Mouse (Mus musculus) left cerebral cortex, postnatal 36 days (tissue): ENCODE data around the gene Gpx1. TPM values are rescaled to one million over a fixed set of nuclear protein-coding genes. Genes with fewer than 3 reads are reported as not detected.

Source experiments
- DNase-seq, 2 experiments: peaks; one replicate each; pipeline ENCODE4 v3.0.0; 2021 to 2022; ENCODE audit warnings: low spot score in 2 of 2, mixed read lengths in 1 of 2
- intact Hi-C: fragments of 180-260 bp; cut with DNase I; formaldehyde crosslinking; loops from one replicate; pipeline ENCODE4 v1.15.1; 2025
- total RNA-seq, 2 experiments: library from RNA; stranded (reverse); gene quantifications; 2 replicates each; pipeline ENCODE4 v1.2.3; 2021

The Gpx1 gene
- total RNA-seq, 2 experiments from 2014 or later, result 105 to 110 TPM

DNA sequence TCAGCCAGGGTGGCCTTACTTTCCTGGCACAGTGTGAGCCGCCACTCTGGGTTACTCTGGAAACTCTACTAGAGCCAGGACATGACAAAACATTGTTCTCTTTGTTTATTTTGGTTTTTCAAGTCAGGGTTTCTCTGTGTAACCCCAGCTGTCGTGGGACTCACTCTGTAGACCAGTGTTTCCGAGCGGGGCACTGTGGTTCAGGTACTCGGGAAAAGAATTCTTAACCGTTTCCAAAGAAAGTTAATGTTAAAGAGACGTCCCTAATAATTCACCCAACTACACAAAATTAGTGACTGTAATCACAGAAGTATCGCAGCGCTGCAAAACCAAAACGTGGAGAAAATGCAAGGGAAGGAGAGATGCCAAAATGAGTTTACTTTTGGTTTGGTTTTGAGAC lies 49.9 kb downstream of the Gpx1 start:
- intact Hi-C loops, result no loop called here
- no peak for DNase-seq

- intact Hi-C loops, result no loop called here
Observed at GRCm38 (mm10) chr9:108389220-108389619, 50.5 kb downstream of the Gpx1 start.

More at GRCm38 (mm10) chr9:108389220-108389619, 50.5 kb downstream of the Gpx1 start:
- no peak for DNase-seq

Other genes starting within 250 kb of the Gpx1 start
- gene Apeh, start 244.3 kb upstream of the Gpx1 start, total RNA-seq, result 10 to 100 TPM; 23.9 to 39.4 TPM
- 100 to 1,000 TPM; 269 to 307 TPM for gene Bsn, start 148.5 kb upstream of the Gpx1 start, total RNA-seq
- gene Dag1, start 74.9 kb upstream of the Gpx1 start, total RNA-seq, result 10 to 100 TPM; 90.4 to 93.1 TPM
- 100 to 1,000 TPM; 116 to 131 TPM for gene Nicn1, start 48.5 kb upstream of the Gpx1 start, total RNA-seq
- 10 to 100 TPM; 29.5 to 34.0 TPM for gene Amt, start 42.0 kb upstream of the Gpx1 start, total RNA-seq
- gene Rhoa, start 32.8 kb upstream of the Gpx1 start, total RNA-seq, result 100 to 1,000 TPM; 160 to 176 TPM
- gene Tcta, start 32.7 kb upstream of the Gpx1 start, total RNA-seq, result 10 to 100 TPM; 29.2 to 41.4 TPM
- gene Usp4, start 8.9 kb downstream of the Gpx1 start, total RNA-seq, result 100 to 1,000 TPM in 1 of 2 experiments, 10 to 100 TPM in 1; 99.3 to 122 TPM
- 1 to 10 TPM; 1.5 to 3.2 TPM for gene 1700102P08Rik, start 53.9 kb downstream of the Gpx1 start, total RNA-seq
- under 1 TPM; 0.14 to 0.15 TPM for gene Ccdc36, start 89.6 kb downstream of the Gpx1 start, total RNA-seq
- gene BC048562, start 97.6 kb downstream of the Gpx1 start, total RNA-seq, result not detected
- gene Ccdc71, start 121.6 kb downstream of the Gpx1 start, total RNA-seq, result 10 to 100 TPM; 36.1 to 41.5 TPM
- gene Klhdc8b, start 122.7 kb downstream of the Gpx1 start, total RNA-seq, result 10 to 100 TPM; 31.1 to 33.9 TPM
- 10 to 100 TPM; 22.8 to 43.1 TPM for gene Lamb2, start 140.8 kb downstream of the Gpx1 start, total RNA-seq
- gene Usp19, start 151.7 kb downstream of the Gpx1 start, total RNA-seq, result 100 to 1,000 TPM; 124 to 154 TPM
- 10 to 100 TPM; 73.6 to 76.9 TPM for gene Qars, start 168.8 kb downstream of the Gpx1 start, total RNA-seq
- gene Qrich1, start 177.9 kb downstream of the Gpx1 start, total RNA-seq, result 100 to 1,000 TPM; 135 to 149 TPM
- gene Impdh2, start 221.4 kb downstream of the Gpx1 start, total RNA-seq, result 10 to 100 TPM; 47.7 to 47.9 TPM
- gene Ndufaf3, start 228.5 kb downstream of the Gpx1 start, total RNA-seq, result 10 to 100 TPM; 62.8 to 70.1 TPM
- 10 to 100 TPM; 70.1 to 99.4 TPM for gene Dalrd3, start 231.0 kb downstream of the Gpx1 start, total RNA-seq
- 100 to 1,000 TPM; 112 to 118 TPM for gene Wdr6, start 239.8 kb downstream of the Gpx1 start, total RNA-seq